In the genomic region with DNA sequence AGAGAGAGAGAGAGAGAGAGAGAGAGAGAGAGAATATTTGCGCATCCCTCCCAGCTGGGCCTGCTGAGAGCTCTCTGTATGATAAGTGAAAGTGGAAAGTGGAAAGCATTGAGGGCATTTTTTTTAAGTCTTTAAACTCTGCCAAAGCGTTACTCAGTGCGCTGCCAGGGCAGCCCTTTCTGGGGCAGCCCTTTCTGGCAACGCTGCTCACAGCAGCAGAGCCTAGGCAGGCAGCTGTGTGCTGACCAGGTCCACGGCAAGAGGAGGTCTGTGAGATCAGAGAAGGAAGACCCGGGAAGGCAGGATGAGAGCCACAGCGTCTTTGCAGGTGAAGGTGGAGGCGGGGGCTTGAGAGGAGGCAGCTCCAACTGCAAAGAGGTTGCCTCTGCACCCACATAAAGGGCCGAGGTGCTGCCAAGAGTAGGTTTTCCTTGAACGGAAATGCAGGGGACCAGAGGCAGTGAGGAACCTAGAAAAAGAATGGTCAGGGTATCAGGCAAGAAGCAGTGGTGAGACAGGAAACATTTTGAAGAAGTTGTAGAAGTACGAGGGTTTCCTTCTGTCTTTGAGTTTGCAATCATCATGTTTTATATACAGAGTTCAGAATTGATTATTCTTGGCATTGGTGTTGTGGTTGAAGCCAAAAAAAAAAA, we compare ENCODE assay signal across 9 mouse cellular contexts.
DNase-seq lines count a peak whose midpoint lies in the region; ATAC-seq lines count a peak whose summit lies in the region.
"Had no signal": no experiment of that assay in that cellular context is flagged by ENCODE, and none has a peak within 500 bp of the region (broad histone marks: within the 10 kb centered on the region; RNA-seq: fewer than 3 reads in every experiment).

No protein-coding gene starts in this region.

- H3K27me3 ChIP-seq in hindbrain, embryonic 14.5 days (ENCODE audit: control insufficient read depth, insufficient read depth, low read length): no peaks in the 10 kb centered on the region
- no peaks in the 10 kb centered on the region for H3K27me3 ChIP-seq in hindbrain, embryonic 11.5 days (ENCODE audit: control insufficient read depth, insufficient read depth, low read length)
- H3K27me3 ChIP-seq in embryonic facial prominence, embryonic 15.5 days: no peaks in the 10 kb centered on the region
- H3K27me3 ChIP-seq: embryonic facial prominence, embryonic 13.5 days had no signal

- H3K4me1 ChIP-seq in hindbrain, embryonic 14.5 days (replicated peaks; ENCODE audit: control insufficient read depth, insufficient read depth, low read length): peaks cover 15% of the 10 kb centered on the region
- H3K4me1 ChIP-seq in hindbrain, embryonic 11.5 days (replicated peaks; ENCODE audit: control insufficient read depth, insufficient read depth, low read length): no peaks in the 10 kb centered on the region
- H3K4me1 ChIP-seq in embryonic facial prominence, embryonic 15.5 days: peaks cover 6% of the 10 kb centered on the region; the same call in 1 of the 2 replicates

- DNase-seq in hindbrain, embryonic 14.5 days (ENCODE audit: low spot score): peak; percentile 52
- no peak for DNase-seq in hindbrain, embryonic 11.5 days (ENCODE audit: low spot score)
- peak; percentile 84 for DNase-seq in Muller cell, postnatal 12 days (ENCODE audit: inconsistent ontology term)
- peak; percentile 52 for DNase-seq in skeletal muscle tissue, adult 2 months (ENCODE audit: low read depth, low spot score)
- DNase-seq in embryo, embryonic 9.5 days (ENCODE audit: extremely low spot score): no peak
- no peak for DNase-seq in layer of hippocampus, adult 8-10 months (ENCODE audit: low spot score in 2 of 2)

- no peak overlapping the region for H3K9ac ChIP-seq in hindbrain, embryonic 14.5 days
- no peak overlapping the region for H3K9ac ChIP-seq in hindbrain, embryonic 11.5 days (ENCODE audit: low read depth, low read length)
- no peak overlapping the region for H3K9ac ChIP-seq in embryonic facial prominence, embryonic 15.5 days
- H3K9ac ChIP-seq: embryonic facial prominence, embryonic 13.5 days had no signal

- no peak overlapping the region for H3K4me2 ChIP-seq in hindbrain, embryonic 14.5 days (replicated peaks)
- H3K4me2 ChIP-seq in hindbrain, embryonic 11.5 days (replicated peaks; ENCODE audit: low read depth, low read length): no peak overlapping the region
- no peak overlapping the region; the same call in 1 of the 2 replicates for H3K4me2 ChIP-seq in embryonic facial prominence, embryonic 15.5 days (replicated peaks)
- H3K4me2 ChIP-seq: embryonic facial prominence, embryonic 13.5 days had no signal

- peak; percentile 61 for ATAC-seq in hindbrain, embryonic 14.5 days (ENCODE audit: low FRiP score)
- ATAC-seq in hindbrain, embryonic 11.5 days (ENCODE audit: low FRiP score): no peak
- peak; percentile 43; the same call in 1 of the 2 replicates for ATAC-seq in embryonic facial prominence, embryonic 15.5 days (ENCODE audit: insufficient number of reproducible peaks, low FRiP score, low TSS enrichment, low read depth)
- ATAC-seq in hematopoietic stem cell, adult 5-6 weeks (replicated peaks in 1 of 2; ENCODE audit: insufficient read depth in 1 of 2, low FRiP score in 2 of 2, low TSS enrichment in 1 of 2, low read depth in 1 of 2, poor library complexity in 2 of 2, severe bottlenecking in 2 of 2): peak; percentile 76 to 80

- no peak overlapping the region for H3K4me3 ChIP-seq in hindbrain, embryonic 14.5 days (replicated peaks; ENCODE audit: low read length)
- no peak overlapping the region for H3K4me3 ChIP-seq in hindbrain, embryonic 11.5 days (ENCODE audit: low read depth, low read length)
- no peak overlapping the region for H3K4me3 ChIP-seq in embryonic facial prominence, embryonic 15.5 days (replicated peaks)
- H3K4me3 ChIP-seq: embryonic facial prominence, embryonic 13.5 days had no signal

- H3K9me3 ChIP-seq in hindbrain, embryonic 14.5 days (ENCODE audit: control insufficient read depth, low read length): no peaks in the 10 kb centered on the region
- no peaks in the 10 kb centered on the region for H3K9me3 ChIP-seq in hindbrain, embryonic 11.5 days (ENCODE audit: control insufficient read depth, low read length)
- no peaks in the 10 kb centered on the region for H3K9me3 ChIP-seq in embryonic facial prominence, embryonic 15.5 days (replicated peaks)
- H3K9me3 ChIP-seq: embryonic facial prominence, embryonic 13.5 days had no signal

- 63% methylated on average over 11 of the region's 11 CpGs for WGBS in hindbrain, embryonic 14.5 days
- WGBS in hindbrain, embryonic 11.5 days: 62% methylated on average over 11 of the region's 11 CpGs
- 61% methylated on average over 11 of the region's 11 CpGs for WGBS in embryonic facial prominence, embryonic 15.5 days

- H3K27ac ChIP-seq in hindbrain, embryonic 14.5 days: peak overlapping the region; percentile 51; the same call in 1 of the 2 replicates
- no peak overlapping the region for H3K27ac ChIP-seq in hindbrain, embryonic 11.5 days (ENCODE audit: low read depth, low read length)
- no peak overlapping the region for H3K27ac ChIP-seq in embryonic facial prominence, embryonic 15.5 days (replicated peaks)
- H3K27ac ChIP-seq: embryonic facial prominence, embryonic 13.5 days had no signal

- H3K36me3 ChIP-seq in hindbrain, embryonic 14.5 days (replicated peaks; ENCODE audit: control insufficient read depth, insufficient read depth): peaks cover 29% of the 10 kb centered on the region
- no peaks in the 10 kb centered on the region for H3K36me3 ChIP-seq in hindbrain, embryonic 11.5 days (ENCODE audit: control insufficient read depth, insufficient read depth, low read length)
- H3K36me3 ChIP-seq in embryonic facial prominence, embryonic 15.5 days: no peaks in the 10 kb centered on the region
- H3K36me3 ChIP-seq: embryonic facial prominence, embryonic 13.5 days had no signal

Comparison
In these comparisons a context has a peak if more than half of its experiments do, and no peak if none do; other contexts are left out.
1. DNase-seq: peak in hindbrain, embryonic 14.5 days (single experiment), Muller cell, postnatal 12 days (single experiment) and skeletal muscle tissue, adult 2 months (single experiment); none in hindbrain, embryonic 11.5 days (single experiment), embryo, embryonic 9.5 days (single experiment) and layer of hippocampus, adult 8-10 months (0 of 2).